Mouse (Mus musculus): ENCODE measurements around the gene Mmp15. TPM values are rescaled to one million over a fixed set of nuclear protein-coding genes. Genes with fewer than 3 reads are reported as not detected.

The Mmp15 gene
- polyA plus RNA-seq, 1 experiment from 2014 or later, result 25.6 TPM

DNA sequence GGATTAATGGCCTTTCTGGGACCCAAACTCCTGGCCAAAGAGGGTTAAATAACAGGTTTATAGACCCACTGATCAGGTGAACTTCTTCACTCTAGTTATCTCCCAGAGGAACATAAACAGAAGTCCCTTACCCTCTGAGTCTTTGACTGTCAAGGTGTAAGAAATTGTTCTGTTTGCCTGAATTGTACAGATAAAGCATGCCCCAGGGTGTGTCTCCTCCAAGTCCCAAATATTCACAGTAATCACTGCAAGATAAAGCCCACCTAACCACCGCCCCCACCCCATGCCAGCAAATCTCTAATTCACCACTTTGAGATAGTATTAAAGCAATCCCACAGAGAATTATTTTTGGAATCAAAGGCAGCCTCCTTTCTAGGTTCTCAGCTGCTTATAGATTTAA is 21.7 kb upstream of the Mmp15 start:
- DNase-seq (no peak), ATAC-seq (ENCODE audit: insufficient read depth) (no peak)
- no peaks in the 10 kb centered on the region for H3K27me3 ChIP-seq (ENCODE audit: insufficient read depth, low read length)
- H3K4me3 ChIP-seq (ENCODE audit: low read depth, low read length), result peak overlapping the region; percentile 84
- H3K36me3 ChIP-seq (ENCODE audit: insufficient read depth), result peaks cover 44% of the 10 kb centered on the region
- peak overlapping the region; percentile 87 for H3K4me2 ChIP-seq
- no peak for TF ChIP-seq CTCF (IDR thresholded peaks at IDR 0.05; ENCODE audit: low read depth)
- no peak overlapping the region for H3K27ac ChIP-seq (ENCODE audit: low read depth)
- WGBS, result 72% methylated on average over 1 of the region's 1 CpGs
- H3K9me3 ChIP-seq (ENCODE audit: low read depth, low read length), result no peaks in the 10 kb centered on the region
- peak overlapping the region; percentile 87 for H3K9ac ChIP-seq
- peaks cover 10% of the 10 kb centered on the region for H3K4me1 ChIP-seq (ENCODE audit: insufficient read depth)

DNA sequence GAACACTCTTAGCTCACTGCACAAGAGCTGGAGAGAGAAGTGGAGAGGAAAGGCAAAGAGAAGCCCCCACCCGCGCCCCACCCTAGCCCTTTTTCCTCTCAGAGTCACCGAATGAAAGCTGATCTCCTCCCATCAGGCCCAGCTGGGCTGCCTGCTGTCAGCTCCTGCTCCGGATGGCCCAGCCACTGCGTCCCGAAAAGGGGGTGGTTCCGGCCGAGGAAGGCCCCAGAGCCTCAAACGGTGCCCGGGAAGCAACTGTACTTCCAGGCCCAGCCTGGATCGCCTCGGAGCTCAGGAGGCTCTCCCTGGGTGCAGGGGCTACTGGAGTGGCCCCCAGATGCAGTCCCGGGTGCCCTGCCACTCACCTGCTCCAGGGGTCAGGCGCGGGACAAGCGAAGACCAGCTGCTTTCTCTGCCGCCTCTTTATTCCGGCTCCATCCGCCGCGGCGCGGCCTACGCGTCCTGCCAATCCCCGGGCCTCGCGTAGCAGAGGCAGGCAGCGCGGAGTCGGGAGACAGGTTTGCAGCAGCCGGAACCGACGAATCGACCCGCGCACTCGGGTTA is 20.8 kb upstream of the Mmp15 start:
- peak overlapping the region; percentile 98 for H3K27ac ChIP-seq (ENCODE audit: low read depth)
- H3K27me3 ChIP-seq (ENCODE audit: insufficient read depth, low read length), result no peaks in the 10 kb centered on the region
- peak; percentile 43 for ATAC-seq (ENCODE audit: insufficient read depth)
- peaks cover 35% of the 10 kb centered on the region for H3K36me3 ChIP-seq (ENCODE audit: insufficient read depth)
- peak overlapping the region; percentile 84 for H3K4me3 ChIP-seq (ENCODE audit: low read depth, low read length)
- peaks cover 10% of the 10 kb centered on the region for H3K4me1 ChIP-seq (ENCODE audit: insufficient read depth)
- DNase-seq, result peak; percentile 81
- under 1% methylated on average over 38 of the region's 38 CpGs for WGBS
- peak overlapping the region; percentile 87 for H3K9ac ChIP-seq
- H3K9me3 ChIP-seq (ENCODE audit: low read depth, low read length), result no peaks in the 10 kb centered on the region
- no peak for TF ChIP-seq CTCF (IDR thresholded peaks at IDR 0.05; ENCODE audit: low read depth)
- H3K4me2 ChIP-seq, result peak overlapping the region; percentile 87

DNA sequence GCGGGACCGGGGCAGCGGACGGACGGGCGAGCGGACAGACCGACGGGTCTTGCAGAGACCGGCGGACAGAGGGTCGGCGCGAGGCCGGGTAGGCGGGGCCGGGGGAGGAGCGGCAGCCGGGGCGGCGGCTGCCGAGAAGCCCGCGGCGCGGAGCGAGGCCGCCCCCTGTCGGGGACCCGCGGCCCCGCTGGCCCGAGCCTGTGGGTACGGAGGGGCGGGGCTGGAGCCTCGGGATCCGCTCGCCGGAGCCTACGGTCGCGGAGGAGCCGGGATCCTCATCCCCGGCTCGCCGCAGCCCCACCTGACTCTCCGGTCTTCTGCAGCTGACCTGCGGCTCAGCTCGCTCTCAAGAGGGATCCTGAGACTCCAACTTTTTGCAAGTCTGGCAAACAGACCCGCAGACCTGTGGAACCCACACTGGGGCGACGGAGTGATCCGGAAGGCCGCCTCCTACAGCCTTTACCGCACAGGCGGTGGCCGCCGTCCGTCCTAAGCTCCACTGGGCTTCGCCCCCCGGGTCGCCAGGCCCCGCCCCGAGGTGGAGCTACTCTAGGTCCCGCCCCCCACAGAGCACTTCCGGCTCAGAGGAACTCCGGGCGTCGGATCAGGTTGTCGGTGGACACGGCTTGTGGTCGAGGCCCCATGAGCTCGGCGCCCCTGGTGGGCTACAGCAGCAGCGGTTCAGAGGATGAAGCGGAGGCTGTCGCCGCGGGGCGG is 20.2 kb upstream of the Mmp15 start, which contains the start of the genes Zfp319 and Usb1:
Zfp319 (minus strand) TSS at position 231 of the 717 bp plus-strand sequence.
Usb1 (plus strand) TSS at position 565 of the 717 bp plus-strand sequence.
- Histone ChIP-seq H3K27me3 (ENCODE audit: insufficient read depth, low read length) (no peaks in the 10 kb centered on the region), H3K4me3 (ENCODE audit: low read depth, low read length) (peak within 1 kb of the TSS; percentile 84), H3K36me3 (ENCODE audit: insufficient read depth) (peaks cover 29% of the 10 kb centered on the region), H3K9ac (peak within 1 kb of the TSS; percentile 87), H3K27ac (ENCODE audit: low read depth) (peak within 1 kb of the TSS; percentile 98), H3K9me3 (ENCODE audit: low read depth, low read length) (no peaks in the 10 kb centered on the region), H3K4me2 (peak within 1 kb of the TSS; percentile 87), H3K4me1 (ENCODE audit: insufficient read depth) (peaks cover 10% of the 10 kb centered on the region)
- DNase-seq, result peak; percentile 97
- under 1% methylated on average over 80 of the region's 80 CpGs for WGBS
- ATAC-seq (ENCODE audit: insufficient read depth), result peak; percentile 94
- peak; percentile 81 for TF ChIP-seq CTCF (IDR thresholded peaks at IDR 0.05; ENCODE audit: low read depth)

DNA sequence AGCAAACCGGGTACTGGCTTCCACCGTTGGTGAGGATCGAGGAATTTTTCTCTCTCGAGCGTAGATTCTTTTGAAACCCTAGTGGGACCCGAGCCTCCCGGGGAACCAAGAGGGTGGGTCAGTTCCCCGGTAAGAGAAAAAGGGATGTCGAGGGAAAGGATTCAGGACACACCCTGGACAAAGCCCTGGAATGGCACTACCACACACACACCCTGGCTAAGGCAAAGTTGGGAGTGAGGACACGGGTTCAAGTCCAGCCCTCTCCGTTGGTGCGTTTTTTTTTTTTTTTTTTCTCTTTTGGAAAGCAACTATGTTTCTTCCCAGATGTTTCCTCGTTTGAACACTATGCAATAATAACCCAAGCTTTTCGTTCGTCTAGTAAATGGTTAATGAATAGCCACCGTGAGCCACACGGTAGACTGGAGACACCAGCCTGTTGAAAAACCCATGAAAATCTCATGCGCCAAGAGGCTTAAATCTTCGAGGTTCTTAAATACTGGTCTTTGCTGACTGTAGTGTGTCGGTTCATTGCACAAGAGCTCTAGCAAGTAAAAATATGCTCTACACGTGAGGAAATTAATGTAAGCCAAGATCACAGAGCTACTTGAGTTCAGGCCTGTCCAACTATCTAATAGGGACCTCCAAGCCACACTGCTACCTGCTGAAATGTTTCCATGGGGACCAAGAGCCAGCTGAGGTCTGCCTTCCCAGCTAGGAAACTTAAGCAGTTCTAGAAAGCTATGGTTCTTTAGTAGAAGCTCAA is 19.4 kb upstream of the Mmp15 start:
- Histone ChIP-seq H3K36me3 (ENCODE audit: insufficient read depth) (peaks cover 21% of the 10 kb centered on the region), H3K27me3 (ENCODE audit: insufficient read depth, low read length) (no peaks in the 10 kb centered on the region), H3K9me3 (ENCODE audit: low read depth, low read length) (no peaks in the 10 kb centered on the region), H3K9ac (peak overlapping the region; percentile 87), H3K4me2 (peak overlapping the region; percentile 87), H3K27ac (ENCODE audit: low read depth) (peak overlapping the region; percentile 98), H3K4me3 (ENCODE audit: low read depth, low read length) (peak overlapping the region; percentile 84), H3K4me1 (ENCODE audit: insufficient read depth) (peaks cover 10% of the 10 kb centered on the region)
- no peak for TF ChIP-seq CTCF (IDR thresholded peaks at IDR 0.05; ENCODE audit: low read depth)
- 17% methylated on average over 21 of the region's 21 CpGs for WGBS
- DNase-seq, result peak; percentile 27
- peak; percentile 22 for ATAC-seq (ENCODE audit: insufficient read depth)

DNA sequence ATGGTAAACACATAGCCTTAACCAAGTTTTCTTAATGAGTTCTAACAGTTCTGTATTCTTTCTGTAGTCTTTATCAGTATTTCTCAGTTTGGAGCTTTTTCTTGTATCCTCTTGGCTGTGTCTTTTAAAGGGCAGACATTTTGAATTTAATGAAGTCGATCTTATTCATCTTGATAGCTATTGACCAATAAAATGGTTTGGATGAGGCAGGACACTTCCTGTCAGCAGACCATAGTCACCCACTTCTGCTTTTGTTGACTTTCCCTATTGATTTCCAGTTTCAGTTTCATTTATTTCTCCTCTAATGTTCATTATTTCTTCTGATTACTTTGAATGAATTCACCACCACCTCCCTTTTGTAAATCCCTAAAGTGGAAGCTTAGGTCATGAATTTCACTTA is 16.4 kb upstream of the Mmp15 start:
- no peak overlapping the region for H3K4me2 ChIP-seq
- TF ChIP-seq CTCF (IDR thresholded peaks at IDR 0.05; ENCODE audit: low read depth), result no peak
- H3K27ac ChIP-seq (ENCODE audit: low read depth), result no peak overlapping the region
- peaks cover 19% of the 10 kb centered on the region for H3K36me3 ChIP-seq (ENCODE audit: insufficient read depth)
- no peaks in the 10 kb centered on the region for H3K27me3 ChIP-seq (ENCODE audit: insufficient read depth, low read length)
- ATAC-seq (ENCODE audit: insufficient read depth) (no peak), DNase-seq (no peak)
- peaks cover 1% of the 10 kb centered on the region for H3K4me1 ChIP-seq (ENCODE audit: insufficient read depth)
- no peak overlapping the region for H3K4me3 ChIP-seq (ENCODE audit: low read depth, low read length)
- no peak overlapping the region for H3K9ac ChIP-seq
- H3K9me3 ChIP-seq (ENCODE audit: low read depth, low read length), result no peaks in the 10 kb centered on the region
- 87% methylated on average over 1 of the region's 1 CpGs for WGBS

DNA sequence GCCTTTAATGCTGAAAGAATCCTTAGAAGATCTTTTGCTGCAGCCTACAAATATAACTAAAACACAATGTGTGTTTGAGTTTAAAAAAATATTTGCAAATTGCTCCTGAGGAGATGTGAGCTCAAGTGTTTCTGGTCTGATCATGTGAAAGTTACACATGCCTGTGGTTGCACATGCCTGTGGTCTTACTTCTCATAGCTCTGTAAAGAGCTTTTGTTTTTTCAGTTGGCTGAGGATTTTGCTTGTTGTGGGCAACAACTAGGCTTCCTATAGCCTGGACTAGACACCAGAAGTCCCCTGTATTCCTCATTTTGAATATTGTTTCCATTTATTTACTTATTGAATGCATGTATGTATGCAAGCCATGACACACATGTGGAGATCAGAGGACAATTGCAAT is 15.7 kb upstream of the Mmp15 start:
- H3K4me3 ChIP-seq (ENCODE audit: low read depth, low read length), result no peak overlapping the region
- no peak overlapping the region for H3K9ac ChIP-seq
- H3K36me3 ChIP-seq (ENCODE audit: insufficient read depth), result peaks cover 25% of the 10 kb centered on the region
- no peak overlapping the region for H3K27ac ChIP-seq (ENCODE audit: low read depth)
- no peaks in the 10 kb centered on the region for H3K27me3 ChIP-seq (ENCODE audit: insufficient read depth, low read length)
- H3K4me2 ChIP-seq, result no peak overlapping the region
- DNase-seq, result no peak
- TF ChIP-seq CTCF (IDR thresholded peaks at IDR 0.05; ENCODE audit: low read depth), result no peak
- H3K4me1 ChIP-seq (ENCODE audit: insufficient read depth), result no peaks in the 10 kb centered on the region
- ATAC-seq (ENCODE audit: insufficient read depth), result no peak
- H3K9me3 ChIP-seq (ENCODE audit: low read depth, low read length), result no peaks in the 10 kb centered on the region

DNA sequence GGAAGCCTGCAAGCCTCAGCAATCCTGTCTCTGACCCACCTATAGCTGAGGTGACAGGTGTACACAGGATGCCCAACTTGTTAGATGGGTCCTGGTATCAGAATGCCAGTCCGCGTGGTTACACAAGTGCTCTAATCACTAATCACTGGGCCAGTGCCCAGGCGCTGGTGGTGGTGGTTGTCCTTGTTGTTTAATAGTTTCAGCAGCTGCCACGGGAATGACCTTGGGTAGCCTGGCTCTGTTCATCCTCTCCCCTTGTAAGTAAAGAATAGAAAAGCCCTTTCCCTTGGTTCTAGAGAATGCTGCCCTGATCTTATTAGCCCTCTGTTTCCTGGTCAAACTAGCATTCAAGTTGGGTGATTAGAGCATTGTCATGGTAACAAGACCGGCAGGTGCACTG is 10.3 kb upstream of the Mmp15 start:
- peaks cover 48% of the 10 kb centered on the region for H3K36me3 ChIP-seq (ENCODE audit: insufficient read depth)
- 63% methylated on average over 5 of the region's 5 CpGs for WGBS

More for the DNA sequence above, 10.3 kb upstream of the Mmp15 start:
- H3K9me3 ChIP-seq (ENCODE audit: low read depth, low read length), result no peaks in the 10 kb centered on the region
- H3K9ac ChIP-seq, result no peak overlapping the region
- no peak overlapping the region for H3K4me2 ChIP-seq
- no peak overlapping the region for H3K27ac ChIP-seq (ENCODE audit: low read depth)
- no peaks in the 10 kb centered on the region for H3K4me1 ChIP-seq (ENCODE audit: insufficient read depth)
- H3K27me3 ChIP-seq (ENCODE audit: insufficient read depth, low read length), result no peaks in the 10 kb centered on the region
- DNase-seq (no peak), ATAC-seq (ENCODE audit: insufficient read depth) (no peak)
- no peak for TF ChIP-seq CTCF (IDR thresholded peaks at IDR 0.05; ENCODE audit: low read depth)
- H3K4me3 ChIP-seq (ENCODE audit: low read depth, low read length), result no peak overlapping the region
